Mouse (Mus musculus) embryo, embryonic 10.5 days (tissue): ENCODE results near the gene Klc2.

ENCODE experiments used
- DNase-seq: peaks from one replicate; pipeline ENCODE4 v3.0.0-alpha.2; 2015; ENCODE audit warnings: low spot score

Gene Klc2

GRCm38 (mm10) chr19:5072389-5073019 is 45.9 kb downstream of the Klc2 start:
- peak; percentile 84 for DNase-seq

DNA sequence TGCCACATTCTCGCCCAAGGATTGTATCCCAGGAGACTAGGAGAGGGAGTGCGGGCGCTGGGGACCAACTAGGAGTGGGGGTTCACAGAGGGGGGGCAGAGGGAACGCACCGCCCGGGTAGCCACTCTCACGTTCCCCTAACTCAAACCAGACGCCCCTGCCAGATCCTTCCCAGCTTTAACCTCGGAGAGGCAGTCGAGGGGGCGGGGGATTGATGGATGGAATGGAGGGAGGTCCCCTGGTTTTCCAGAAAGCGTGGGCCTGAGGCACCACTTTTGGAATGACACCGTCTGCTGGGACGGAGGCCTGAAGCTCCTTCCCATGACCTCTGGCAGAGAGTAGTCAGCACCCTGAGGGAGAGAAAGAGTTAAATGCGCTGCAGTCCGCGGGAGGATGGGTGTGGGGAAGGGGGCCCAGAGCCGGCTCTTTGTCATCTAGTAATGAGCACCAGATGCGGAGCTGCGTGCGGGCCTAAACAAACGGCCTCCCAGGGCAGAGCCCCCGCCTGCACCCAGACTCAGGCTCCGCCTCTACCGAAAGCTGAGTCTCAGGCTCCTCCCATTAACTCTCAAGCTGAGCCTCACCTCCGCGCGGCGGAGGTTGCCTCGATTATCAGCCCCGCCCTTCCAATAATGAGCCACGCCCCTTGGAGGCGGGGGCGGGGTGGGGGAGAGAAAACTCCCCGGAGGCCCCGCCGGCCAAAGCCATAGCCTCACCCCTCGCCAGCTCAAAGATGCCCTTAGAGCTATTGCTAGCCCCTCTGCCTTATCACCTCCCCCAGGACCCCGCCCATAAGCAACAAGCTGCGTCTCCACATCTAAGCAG is 46.6 kb downstream of the Klc2 start:
- DNase-seq: peak; percentile 96

DNA sequence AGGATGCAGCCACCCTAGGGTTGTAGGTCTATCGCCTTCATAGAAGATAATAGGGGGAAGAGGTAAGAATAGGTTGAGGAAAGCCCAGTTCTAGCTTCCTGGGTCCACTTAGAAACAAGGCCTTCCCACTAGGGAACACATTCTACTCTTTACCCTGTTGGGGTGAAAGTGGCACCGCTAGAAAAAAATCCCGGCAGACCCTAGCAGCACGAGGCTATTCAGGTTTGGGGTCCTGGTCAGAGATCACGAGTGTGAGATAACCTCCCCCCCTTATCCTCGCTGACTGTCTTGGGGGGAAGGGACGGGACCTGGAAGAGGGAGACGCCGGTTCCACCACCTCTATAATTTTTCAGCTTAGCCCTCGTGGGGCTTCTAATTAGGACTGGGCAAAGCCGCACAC is 47.3 kb downstream of the Klc2 start:
- no peak for DNase-seq

DNA sequence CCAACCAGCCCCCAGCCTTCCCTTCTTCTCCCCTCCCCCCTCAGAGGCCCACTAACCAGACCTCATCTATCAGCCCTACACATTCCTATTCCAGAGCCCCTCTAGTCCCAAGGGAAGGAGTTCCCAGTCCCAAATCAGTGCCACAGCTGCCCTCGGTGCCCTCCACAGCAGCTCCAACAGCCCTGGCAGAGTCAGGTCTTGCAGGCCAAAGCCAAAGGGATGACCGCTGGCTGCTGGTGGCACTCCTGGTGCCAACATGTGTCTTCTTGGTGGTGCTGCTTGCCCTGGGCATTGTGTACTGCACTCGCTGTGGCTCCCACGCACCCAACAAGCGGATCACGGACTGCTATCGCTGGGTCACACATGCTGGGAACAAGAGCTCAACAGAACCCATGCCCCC is 48.4 kb downstream of the Klc2 start:
- DNase-seq: no peak

- no peak for DNase-seq
These were observed 48.9 kb downstream of the Klc2 start for GRCm38 (mm10) chr19:5069486-5069885.

DNA sequence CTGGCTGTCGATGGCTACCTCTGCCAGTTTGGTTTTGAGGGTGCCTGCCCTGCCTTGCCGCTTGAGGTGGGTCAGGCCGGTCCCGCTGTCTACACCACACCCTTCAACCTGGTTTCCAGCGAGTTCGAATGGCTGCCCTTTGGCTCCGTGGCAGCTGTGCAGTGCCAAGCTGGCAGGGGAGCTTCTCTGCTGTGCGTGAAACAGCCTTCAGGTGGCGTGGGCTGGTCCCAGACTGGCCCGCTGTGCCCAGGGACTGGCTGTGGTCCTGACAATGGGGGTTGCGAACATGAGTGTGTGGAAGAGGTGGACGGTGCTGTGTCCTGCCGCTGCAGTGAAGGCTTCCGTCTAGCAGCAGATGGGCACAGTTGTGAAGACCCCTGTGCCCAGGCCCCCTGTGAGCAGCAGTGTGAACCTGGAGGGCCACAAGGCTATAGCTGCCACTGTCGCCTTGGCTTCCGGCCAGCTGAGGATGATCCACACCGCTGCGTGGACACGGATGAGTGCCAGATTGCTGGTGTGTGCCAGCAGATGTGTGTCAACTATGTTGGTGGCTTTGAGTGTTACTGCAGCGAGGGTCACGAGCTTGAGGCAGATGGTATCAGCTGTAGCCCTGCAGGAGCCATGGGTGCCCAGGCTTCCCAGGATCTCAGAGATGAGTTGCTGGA is 49.7 kb downstream of the Klc2 start:
- DNase-seq: no peak

DNA sequence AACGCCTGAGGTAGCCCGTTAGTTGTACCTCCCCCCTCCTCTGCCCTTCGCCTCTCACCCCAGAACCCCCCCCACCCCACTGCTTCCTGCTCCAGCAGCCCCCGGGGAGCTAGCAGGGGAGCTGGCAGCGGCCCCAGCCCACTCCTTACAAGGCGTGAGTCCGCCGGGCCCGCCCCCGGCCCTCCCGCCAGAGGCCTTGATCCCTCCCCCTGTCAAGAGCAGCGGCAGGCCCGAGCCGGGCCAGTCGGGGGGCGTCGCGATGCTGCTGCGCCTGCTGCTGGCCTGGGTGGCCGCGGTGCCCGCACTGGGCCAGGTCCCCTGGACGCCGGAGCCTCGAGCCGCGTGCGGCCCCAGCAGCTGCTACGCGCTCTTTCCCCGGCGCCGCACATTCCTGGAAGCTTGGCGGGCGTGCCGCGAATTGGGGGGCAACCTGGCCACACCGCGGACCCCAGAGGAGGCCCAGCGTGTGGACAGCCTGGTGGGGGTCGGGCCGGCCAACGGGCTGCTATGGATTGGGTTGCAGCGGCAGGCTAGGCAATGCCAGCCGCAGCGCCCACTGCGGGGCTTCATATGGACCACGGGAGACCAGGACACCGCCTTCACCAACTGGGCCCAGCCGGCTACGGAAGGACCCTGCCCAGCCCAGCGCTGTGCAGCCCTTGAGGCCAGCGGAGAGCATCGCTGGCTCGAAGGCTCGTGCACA is 50.3 kb downstream of the Klc2 start, which contains the start of gene Cd248:
Gene Cd248, plus strand, starts transcription at position 212 of the 703 bp plus-strand sequence.
- peak; percentile 80 for DNase-seq

- peak; percentile 55 for DNase-seq
These were observed 51.1 kb downstream of the Klc2 start for GRCm38 (mm10) chr19:5067040-5067799.

- DNase-seq: no peak
These were observed 53.3 kb downstream of the Klc2 start for GRCm38 (mm10) chr19:5065104-5065503.

GRCm38 (mm10) chr19:5062446-5062845 is 55.9 kb downstream of the Klc2 start:
- DNase-seq: no peak

- no peak for DNase-seq
These were observed 56.3 kb downstream of the Klc2 start for GRCm38 (mm10) chr19:5062041-5062440.

- DNase-seq: no peak
These were observed 57.7 kb downstream of the Klc2 start for GRCm38 (mm10) chr19:5060365-5061330.

DNA sequence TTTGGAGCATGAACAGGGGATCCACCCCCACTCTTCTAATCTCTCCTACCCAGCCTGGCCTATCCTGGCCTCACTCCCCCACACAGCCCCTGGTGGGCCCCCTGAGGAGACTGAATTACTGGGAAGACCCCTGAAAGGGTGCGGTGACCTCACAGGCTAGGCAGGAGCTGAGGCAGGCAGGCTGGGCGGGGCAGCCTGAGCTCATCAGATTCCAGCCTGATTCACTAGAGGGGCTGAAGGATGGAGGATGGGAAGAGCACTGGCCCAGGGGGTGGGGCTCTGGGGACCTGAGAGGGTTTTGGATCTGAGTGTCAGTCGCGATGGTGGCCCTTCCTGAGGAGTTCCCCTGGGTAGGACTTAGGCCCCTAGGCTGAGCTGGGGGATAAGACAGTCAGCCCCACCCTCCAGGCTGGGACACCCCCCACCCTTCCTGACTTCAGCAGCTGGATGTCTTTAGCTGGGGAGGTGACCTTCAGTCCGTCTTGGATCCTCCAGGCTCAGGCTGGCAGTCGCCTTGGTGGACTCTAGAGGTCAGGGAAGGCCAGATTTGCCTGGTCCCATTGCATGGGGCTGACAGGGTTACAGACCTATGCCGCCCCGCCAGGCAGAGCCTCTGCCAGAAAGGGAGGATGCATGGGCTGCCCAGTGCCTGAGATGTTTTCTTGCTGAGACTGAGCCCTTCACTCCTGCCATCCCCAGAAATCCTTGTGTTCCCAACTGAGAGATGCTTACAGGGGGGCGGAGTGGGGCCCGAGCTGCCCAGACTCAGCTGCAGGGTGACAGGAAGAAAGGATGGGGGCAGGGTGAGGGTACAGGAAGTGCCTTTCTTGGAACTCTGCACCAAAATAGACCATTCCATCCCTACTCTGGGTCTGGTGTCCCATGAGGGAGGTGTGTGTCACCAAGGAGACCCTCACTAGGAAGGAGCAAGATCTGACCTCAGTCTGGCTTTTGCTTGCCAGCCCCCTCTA is 59.3 kb downstream of the Klc2 start:
- peak; percentile 67 for DNase-seq

DNA sequence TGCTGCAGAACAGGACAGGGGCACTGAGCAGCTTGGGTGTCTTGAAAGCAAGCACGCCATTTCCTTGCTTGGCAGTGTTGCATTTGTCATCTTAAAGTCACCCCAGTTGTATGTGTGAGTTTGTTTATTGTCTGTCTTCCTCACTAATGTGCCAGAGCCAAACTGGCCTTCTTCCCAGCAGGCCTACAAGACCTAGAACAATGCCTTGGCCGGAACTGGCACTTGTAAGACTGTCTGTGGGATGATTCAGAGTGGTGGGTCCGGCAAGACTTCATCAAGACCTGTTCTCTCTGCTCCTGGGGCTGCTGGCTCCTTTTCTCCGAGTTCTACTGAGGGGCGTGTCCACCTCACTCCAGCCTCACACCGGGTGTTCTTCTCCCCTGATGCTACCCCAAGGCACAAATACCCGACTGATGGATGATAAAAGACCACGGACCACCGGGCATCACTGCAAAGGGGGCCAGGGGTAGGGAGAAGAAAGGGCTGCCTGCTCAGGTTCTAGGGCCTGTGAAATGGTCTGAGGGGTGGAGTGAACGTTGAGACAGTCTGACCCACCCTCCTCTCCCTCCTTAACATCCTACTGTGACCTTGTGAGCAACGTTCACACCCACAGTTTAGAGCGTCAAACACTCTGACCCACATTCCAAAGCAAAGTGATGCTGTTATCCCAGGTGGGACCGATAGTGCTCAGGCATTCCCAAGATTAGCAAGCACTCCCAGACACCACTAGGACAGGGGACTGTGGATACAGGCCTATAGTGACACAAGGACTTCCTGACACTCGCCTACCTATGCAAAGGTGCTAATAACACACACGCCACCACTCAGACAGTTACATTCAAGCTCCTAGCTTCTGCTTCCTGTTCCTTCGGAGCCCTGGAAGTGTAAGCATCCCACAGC is 60.2 kb downstream of the Klc2 start:
- DNase-seq: no peak
